ENCODE assay signal across 10 mouse cellular contexts in genomic region chr9:106156419-106156818, GRCm38 (mm10). TPM values are rescaled to one million over a fixed set of nuclear protein-coding genes. Genes with fewer than 3 reads are reported as not detected.
DNase-seq lines count a peak whose midpoint lies in the region; ATAC-seq and TF ChIP-seq lines count a peak whose summit lies in the region.
"Had no signal": no experiment of that assay in that cellular context is flagged by ENCODE, and none has a peak within 500 bp of the region (broad histone marks: within the 10 kb centered on the region; RNA-seq: fewer than 3 reads in every experiment).

No protein-coding gene starts in this region.

- H3K4me3 ChIP-seq in C2C12 (ENCODE audit: insufficient read depth, poor library complexity, severe bottlenecking), result no peak overlapping the region
- H3K4me3 ChIP-seq in forebrain, embryonic 16.5 days (replicated peaks; ENCODE audit: low read length), result no peak overlapping the region
- H3K4me3 ChIP-seq: stomach, embryonic 15.5 days had no signal

- WGBS in forebrain, embryonic 16.5 days, result 33% methylated on average over 5 of the region's 5 CpGs

- peak; percentile 64 for ATAC-seq in forebrain, embryonic 16.5 days
- ATAC-seq in megakaryocyte progenitor cell, adult 5-6 weeks (replicated peaks; ENCODE audit: poor library complexity), result peak; percentile 63
- no peak for ATAC-seq in activated CD4-positive, CD25-positive, alpha-beta regulatory T cell, adult 4 months

- no peak overlapping the region for H3ac ChIP-seq in C2C12 (ENCODE audit: control insufficient read depth, insufficient read length, low read depth)

- no peak overlapping the region for H3K27ac ChIP-seq in forebrain, embryonic 16.5 days (ENCODE audit: low read length)
- H3K27ac ChIP-seq: stomach, embryonic 15.5 days had no signal

- H3K4me2 ChIP-seq in forebrain, embryonic 16.5 days (ENCODE audit: low read length), result no peak overlapping the region
- H3K4me2 ChIP-seq: stomach, embryonic 15.5 days had no signal

- no peak overlapping the region for H3K9ac ChIP-seq in forebrain, embryonic 16.5 days (replicated peaks; ENCODE audit: low read depth, low read length)
- H3K9ac ChIP-seq: stomach, embryonic 15.5 days had no signal

- DNase-seq in 3134 (ENCODE audit: extremely low read depth, insufficient read length, low spot score), result peak; percentile 44
- DNase-seq in c-Kit-positive CD71-positive TER-119-positive erythroid progenitor cells, embryonic 14.5 days (ENCODE audit: low spot score), result peak; percentile 62
- peak; percentile 70 to 72 for DNase-seq in layer of hippocampus, postnatal 10 days (ENCODE audit: low spot score in 2 of 2)
- peak; percentile 35 for DNase-seq in spleen, adult 12 weeks (ENCODE audit: low spot score)

- no peaks in the 10 kb centered on the region for H3K79me3 ChIP-seq in C2C12 (ENCODE audit: low read depth)

- H3K4me1 ChIP-seq in forebrain, embryonic 16.5 days (replicated peaks; ENCODE audit: control insufficient read depth, insufficient read depth, low read length), result peaks cover 12% of the 10 kb centered on the region
- H3K4me1 ChIP-seq: stomach, embryonic 15.5 days had no signal

- TF ChIP-seq CTCF in C2C12 (IDR thresholded peaks at IDR 0.05; ENCODE audit: control insufficient read depth, insufficient read depth, insufficient read length), result peak; percentile 22

- no peaks in the 10 kb centered on the region for H3K79me2 ChIP-seq in C2C12 (ENCODE audit: control insufficient read depth, insufficient read depth)

- no peaks in the 10 kb centered on the region for H3K9me3 ChIP-seq in forebrain, embryonic 16.5 days (ENCODE audit: control insufficient read depth, low read length)
- H3K9me3 ChIP-seq: stomach, embryonic 15.5 days had no signal

- H3K36me3 ChIP-seq in C2C12 (ENCODE audit: control insufficient read depth, insufficient read depth), result no peaks in the 10 kb centered on the region
- no peaks in the 10 kb centered on the region for H3K36me3 ChIP-seq in forebrain, embryonic 16.5 days (ENCODE audit: control insufficient read depth, insufficient read depth)
- H3K36me3 ChIP-seq: stomach, embryonic 15.5 days had no signal

- H3K27me3 ChIP-seq in C2C12 (ENCODE audit: control insufficient read depth, insufficient read depth, insufficient read length), result peaks cover 15% of the 10 kb centered on the region
- 0 out of 2 replicates have a peak, but pooled peaks cover 4% of the 10 kb centered on the region for H3K27me3 ChIP-seq in forebrain, embryonic 16.5 days (replicated peaks; ENCODE audit: control insufficient read depth, insufficient read depth, low read length)
- H3K27me3 ChIP-seq: stomach, embryonic 15.5 days had no signal

TF ChIP-seq in C2C12, 6 proteins besides CTCF, POLR2A, EP300 and RAD21:
- TF ChIP-seq CEBPB (IDR thresholded peaks at IDR 0.05; ENCODE audit: low read depth) (no peak), USF1 (IDR thresholded peaks at IDR 0.05; ENCODE audit: low read depth) (no peak), FOSL1 (IDR thresholded peaks at IDR 0.05; ENCODE audit: insufficient read depth, low read length, poor library complexity, severe bottlenecking) (no peak), MAX (IDR thresholded peaks at IDR 0.05) (no peak), MYOD1 (IDR thresholded peaks at IDR 0.05; ENCODE audit: control insufficient read depth, insufficient read length, low read depth) (no peak), MYOG (IDR thresholded peaks at IDR 0.05; ENCODE audit: control insufficient read depth, extremely low read depth, insufficient read length) (no peak)
TF ChIP-seq in C2C12: peak in this region for 0.

RNA-seq across cellular contexts. Expression of gene Glyctk, which starts 1.5 kb away (rescaled TPM):
- 1.4 TPM for polyA plus RNA-seq in C2C12 (2012; fragmentation: generic; extraction: Trizol)
- 2.2 and 3.0 TPM in 2 replicates for polyA plus RNA-seq in forebrain, embryonic 16.5 days (2015; fragmentation: Nextera tagmentation; extraction: Ambion mirVana)
- 1 to 10 TPM; 4.5 to 6.0 TPM for total RNA-seq in layer of hippocampus, postnatal 10 days (2021)
- total RNA-seq in megakaryocyte progenitor cell, adult 5-6 weeks (2015), result 0.37 and 0.39 TPM in 2 replicates
- 0.98 and 1.2 TPM in 2 replicates for total RNA-seq in megakaryocyte progenitor cell, adult 5-6 weeks (2017)
- polyA plus RNA-seq in activated CD4-positive, CD25-positive, alpha-beta regulatory T cell, adult 4 months (2017; shearing (Covaris generic)), result 1 to 10 TPM; 2.9 to 3.3 TPM

RNA-seq across cellular contexts. Expression of gene Wdr82, which starts 14.3 kb away (rescaled TPM):
- 49.6 TPM for polyA plus RNA-seq in C2C12 (2012; fragmentation: generic; extraction: Trizol)
- 37.3 and 41.6 TPM in 2 replicates for polyA plus RNA-seq in forebrain, embryonic 16.5 days (2015; fragmentation: Nextera tagmentation; extraction: Ambion mirVana)
- total RNA-seq in layer of hippocampus, postnatal 10 days (2021), result 100 to 1,000 TPM; 156 to 164 TPM
- 58.1 and 58.5 TPM in 2 replicates for total RNA-seq in megakaryocyte progenitor cell, adult 5-6 weeks (2015)
- total RNA-seq in megakaryocyte progenitor cell, adult 5-6 weeks (2017), result 63.6 and 72.5 TPM in 2 replicates
- 10 to 100 TPM; 45.7 to 46.3 TPM for polyA plus RNA-seq in activated CD4-positive, CD25-positive, alpha-beta regulatory T cell, adult 4 months (2017; shearing (Covaris generic))

RNA-seq across cellular contexts. Expression of gene Ppm1m, which starts 43.1 kb away (rescaled TPM):
- 42.8 TPM for polyA plus RNA-seq in C2C12 (2012; fragmentation: generic; extraction: Trizol)
- polyA plus RNA-seq in forebrain, embryonic 16.5 days (2015; fragmentation: Nextera tagmentation; extraction: Ambion mirVana), result 14.0 and 14.7 TPM in 2 replicates
- 10 to 100 TPM; 12.8 to 18.8 TPM for total RNA-seq in layer of hippocampus, postnatal 10 days (2021)
- 14.3 and 16.9 TPM in 2 replicates for total RNA-seq in megakaryocyte progenitor cell, adult 5-6 weeks (2015)
- total RNA-seq in megakaryocyte progenitor cell, adult 5-6 weeks (2017), result 15.5 and 23.7 TPM in 2 replicates
- polyA plus RNA-seq in activated CD4-positive, CD25-positive, alpha-beta regulatory T cell, adult 4 months (2017; shearing (Covaris generic)), result 10 to 100 TPM; 13.6 to 14.2 TPM

RNA-seq across cellular contexts. Expression of gene Twf2, which starts 46.5 kb away (rescaled TPM):
- polyA plus RNA-seq in C2C12 (2012; fragmentation: generic; extraction: Trizol), result 54.7 TPM
- 56.6 and 58.7 TPM in 2 replicates for polyA plus RNA-seq in forebrain, embryonic 16.5 days (2015; fragmentation: Nextera tagmentation; extraction: Ambion mirVana)
- 10 to 100 TPM; 40.8 to 41.3 TPM for total RNA-seq in layer of hippocampus, postnatal 10 days (2021)
- 45.1 and 46.4 TPM in 2 replicates for total RNA-seq in megakaryocyte progenitor cell, adult 5-6 weeks (2015)
- 67.5 and 80.6 TPM in 2 replicates for total RNA-seq in megakaryocyte progenitor cell, adult 5-6 weeks (2017)
- 100 to 1,000 TPM; 144 to 147 TPM for polyA plus RNA-seq in activated CD4-positive, CD25-positive, alpha-beta regulatory T cell, adult 4 months (2017; shearing (Covaris generic))

RNA-seq across cellular contexts. Expression of gene Col6a4, which starts 59.8 kb away (rescaled TPM):
- polyA plus RNA-seq in C2C12 (2012; fragmentation: generic; extraction: Trizol), result not detected
- 0.70 and 1.1 TPM in 2 replicates for polyA plus RNA-seq in forebrain, embryonic 16.5 days (2015; fragmentation: Nextera tagmentation; extraction: Ambion mirVana)
- 1 to 10 TPM in 1 of 2 experiments, under 1 TPM in 1; 0.96 to 1.9 TPM for total RNA-seq in layer of hippocampus, postnatal 10 days (2021)
- total RNA-seq in megakaryocyte progenitor cell, adult 5-6 weeks (2015), result not detected in 2 replicates
- not detected in 2 replicates for total RNA-seq in megakaryocyte progenitor cell, adult 5-6 weeks (2017)
- under 1 TPM in 1 of 2 experiments, not detected in 1; 0.90 TPM for polyA plus RNA-seq in activated CD4-positive, CD25-positive, alpha-beta regulatory T cell, adult 4 months (2017; shearing (Covaris generic))
- polyA plus RNA-seq: heart, embryonic 14.5 days had no signal
